Mouse (Mus musculus) heart, embryonic 15.5 days (tissue): Measurements from ENCODE around the gene Stk25. TPM values are rescaled to one million over a fixed set of nuclear protein-coding genes. Genes with fewer than 3 reads are reported as not detected.

ENCODE experiments used
- ATAC-seq: fragments of 200-750 bp; cut with Nextera tagmentation; replicated peaks from 2 replicates; pipeline ENCODE4 v1.8.0; 2017; ENCODE audit warnings: low read depth, moderate TSS enrichment; ENCODE audit not compliant: insufficient number of reproducible peaks, insufficient read depth, low FRiP score
- H3K27ac ChIP-seq: fragments of 300-500 bp; sonication (generic); 2 replicates; pipeline ENCODE4 v1.5.1; 2015; ENCODE audit warnings: mild to moderate bottlenecking, inconsistent platforms
- H3K27me3 ChIP-seq: fragments of 300-500 bp; sonication (generic); 2 replicates; pipeline ENCODE4 v1.6.1; 2015; ENCODE audit warnings: inconsistent platforms
- H3K36me3 ChIP-seq: fragments of 300-500 bp; sonication (generic); 2 replicates; pipeline ENCODE4 v1.6.1; 2015; ENCODE audit warnings: mild to moderate bottlenecking, inconsistent platforms
- H3K4me1 ChIP-seq: fragments of 300-500 bp; sonication (generic); replicated peaks from 2 replicates; pipeline ENCODE4 v1.6.1; 2015; ENCODE audit warnings: inconsistent platforms
- H3K4me2 ChIP-seq: fragments of 300-500 bp; sonication (generic); 2 replicates; pipeline ENCODE4 v1.6.1; 2015; ENCODE audit warnings: inconsistent platforms, mild to moderate bottlenecking, moderate library complexity
- H3K4me3 ChIP-seq: fragments of 300-500 bp; sonication (generic); 2 replicates; pipeline ENCODE4 v1.5.1; 2015; ENCODE audit warnings: mild to moderate bottlenecking, inconsistent platforms
- H3K9ac ChIP-seq: fragments of 300-500 bp; sonication (generic); 2 replicates; pipeline ENCODE4 v1.6.1; 2015; ENCODE audit warnings: mild to moderate bottlenecking, inconsistent platforms
- H3K9me3 ChIP-seq: fragments of 300-500 bp; sonication (generic); replicated peaks from 2 replicates; pipeline ENCODE4 v1.6.1; 2016; ENCODE audit warnings: inconsistent platforms
- WGBS: fragments of 180-500 bp; shearing (Covaris S2); methylation state at CpG from one replicate; pipeline ENCODE4 v1.1.7; 2015; ENCODE audit warnings: mixed read lengths; 5-methylcytosine and 5-hydroxymethylcytosine counted together
- polyA plus RNA-seq: library from polyadenylated mRNA; unstranded; fragments of >200 nt; fragmentation: Nextera tagmentation; extraction: Ambion mirVana; gene quantifications from 2 replicates; pipeline ENCODE4 v1.2.1, GENCODE M21; 2015

The Stk25 gene
- polyA plus RNA-seq, 1 experiment from 2014 or later, result 124 TPM

DNA sequence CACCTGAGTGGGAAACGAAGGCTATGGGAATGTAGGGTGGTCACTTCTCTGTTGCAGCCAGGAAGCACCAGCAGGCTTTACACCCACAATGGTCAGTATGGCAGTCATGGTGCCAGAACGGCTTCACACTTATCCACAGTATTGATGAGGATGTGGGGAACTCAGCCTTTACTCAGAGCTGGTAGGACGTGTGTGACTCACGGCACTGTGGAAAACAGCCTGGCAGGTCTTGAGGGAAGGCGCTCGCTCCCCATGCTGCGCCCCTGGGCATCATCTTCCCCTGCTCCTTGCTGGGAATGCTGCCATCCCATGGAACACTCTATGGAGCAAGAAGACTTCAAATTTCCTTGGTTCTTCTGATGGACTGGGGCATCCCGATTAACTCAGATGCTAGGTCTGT is 32.6 kb upstream of the Stk25 start:
- H3K36me3 ChIP-seq, result no peaks in the 10 kb centered on the region; the same call in 1 of the 2 replicates
- 91% methylated on average over 8 of the region's 8 CpGs for WGBS
- no peak overlapping the region for H3K27ac ChIP-seq
- H3K9me3 ChIP-seq, result no peaks in the 10 kb centered on the region
- no peaks in the 10 kb centered on the region for H3K27me3 ChIP-seq
- H3K4me3 ChIP-seq, result no peak overlapping the region
- H3K9ac ChIP-seq, result no peak overlapping the region
- peaks cover 39% of the 10 kb centered on the region for H3K4me1 ChIP-seq
- no peak for ATAC-seq
- no peak overlapping the region for H3K4me2 ChIP-seq

DNA sequence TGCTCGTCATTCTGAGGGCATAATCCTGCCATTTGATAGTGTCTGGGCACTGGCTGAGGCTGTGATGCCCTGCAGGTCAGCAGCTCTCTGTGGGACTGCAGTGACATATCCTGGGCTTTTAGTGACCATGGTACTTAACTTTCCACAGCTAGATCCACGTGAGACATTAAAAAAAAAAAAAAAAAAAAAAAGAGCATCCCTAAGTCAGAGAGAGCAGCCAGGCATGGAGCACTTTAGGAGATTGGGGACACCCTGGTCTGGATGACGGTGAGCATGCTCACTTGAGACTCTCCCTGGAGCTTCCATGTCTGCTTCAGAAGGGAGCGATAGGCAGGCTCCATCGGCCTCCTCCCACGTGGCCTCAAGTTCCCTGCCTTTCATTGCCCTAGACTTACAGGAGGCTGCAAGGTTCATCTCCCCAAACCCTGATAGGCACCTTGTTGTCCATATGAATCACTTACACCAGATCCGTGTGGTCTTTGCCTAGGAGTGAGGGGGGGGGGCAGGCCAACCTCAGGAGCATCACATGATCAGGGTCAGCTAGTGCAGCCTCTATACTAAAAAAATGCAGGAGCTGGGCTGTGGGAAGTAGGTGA is 31.5 kb upstream of the Stk25 start:
- no peak overlapping the region for H3K4me2 ChIP-seq
- H3K27me3 ChIP-seq, result no peaks in the 10 kb centered on the region
- H3K9ac ChIP-seq, result no peak overlapping the region
- H3K27ac ChIP-seq, result no peak overlapping the region
- no peak for ATAC-seq
- WGBS, result 77% methylated on average over 7 of the region's 7 CpGs
- no peaks in the 10 kb centered on the region; the same call in 1 of the 2 replicates for H3K36me3 ChIP-seq
- no peaks in the 10 kb centered on the region for H3K9me3 ChIP-seq
- peaks cover 38% of the 10 kb centered on the region for H3K4me1 ChIP-seq
- H3K4me3 ChIP-seq, result no peak overlapping the region

DNA sequence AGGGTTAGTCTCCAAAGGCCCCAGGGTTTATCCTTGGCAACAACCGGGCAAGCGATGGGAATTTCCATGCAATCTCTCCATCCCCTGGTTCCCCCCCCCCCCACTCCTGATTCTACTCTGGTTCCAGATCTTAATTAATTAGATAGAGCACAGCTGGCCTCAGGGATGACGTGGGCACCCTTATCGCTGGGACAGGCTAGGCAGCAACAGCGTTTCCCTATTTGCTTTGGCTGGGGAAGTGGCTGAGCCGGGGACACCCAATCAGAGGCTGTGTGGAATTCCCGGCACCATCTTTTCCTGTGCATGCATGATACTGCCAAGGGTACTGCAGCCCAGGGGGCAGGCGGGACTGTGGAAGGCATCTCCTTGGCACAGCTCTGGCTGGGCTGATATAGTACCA is 29.7 kb upstream of the Stk25 start:
- Histone ChIP-seq H3K4me1 (peaks cover 34% of the 10 kb centered on the region), H3K9me3 (no peaks in the 10 kb centered on the region), H3K36me3 (no peaks in the 10 kb centered on the region; the same call in 1 of the 2 replicates), H3K27ac (no peak overlapping the region), H3K9ac (no peak overlapping the region), H3K27me3 (no peaks in the 10 kb centered on the region), H3K4me3 (no peak overlapping the region), H3K4me2 (peak overlapping the region; percentile 95; the same call in 1 of the 2 replicates)
- ATAC-seq, result peak; percentile 67
- WGBS, result 62% methylated on average over 8 of the region's 8 CpGs

DNA sequence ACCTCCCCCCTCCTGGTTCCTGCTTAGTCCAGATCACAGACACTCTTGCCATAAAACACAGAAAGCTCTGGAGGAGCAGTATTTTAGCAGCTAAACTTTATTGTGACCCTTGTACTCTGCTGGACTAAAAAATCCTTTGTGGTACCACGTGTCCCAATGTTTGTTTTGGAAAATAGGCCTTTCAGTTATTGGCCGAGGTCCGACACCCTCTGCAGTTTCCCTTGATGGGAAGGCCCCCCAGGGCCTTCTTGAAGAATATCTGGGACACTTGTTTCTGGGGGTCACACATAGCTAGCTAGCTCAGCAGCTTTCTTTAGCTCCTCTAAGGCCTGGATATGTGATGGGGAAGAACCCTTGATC is 28.5 kb upstream of the Stk25 start:
- peak overlapping the region; percentile 95 for H3K4me2 ChIP-seq
- peak overlapping the region; percentile 66 for H3K9ac ChIP-seq
- no peaks in the 10 kb centered on the region; the same call in 1 of the 2 replicates for H3K36me3 ChIP-seq
- H3K4me1 ChIP-seq, result peaks cover 34% of the 10 kb centered on the region
- no peak for ATAC-seq
- peak overlapping the region; percentile 74 for H3K27ac ChIP-seq
- peak overlapping the region; percentile 77 for H3K4me3 ChIP-seq
- no peaks in the 10 kb centered on the region for H3K27me3 ChIP-seq
- no peaks in the 10 kb centered on the region for H3K9me3 ChIP-seq
- WGBS, result 57% methylated on average over 3 of the region's 3 CpGs

DNA sequence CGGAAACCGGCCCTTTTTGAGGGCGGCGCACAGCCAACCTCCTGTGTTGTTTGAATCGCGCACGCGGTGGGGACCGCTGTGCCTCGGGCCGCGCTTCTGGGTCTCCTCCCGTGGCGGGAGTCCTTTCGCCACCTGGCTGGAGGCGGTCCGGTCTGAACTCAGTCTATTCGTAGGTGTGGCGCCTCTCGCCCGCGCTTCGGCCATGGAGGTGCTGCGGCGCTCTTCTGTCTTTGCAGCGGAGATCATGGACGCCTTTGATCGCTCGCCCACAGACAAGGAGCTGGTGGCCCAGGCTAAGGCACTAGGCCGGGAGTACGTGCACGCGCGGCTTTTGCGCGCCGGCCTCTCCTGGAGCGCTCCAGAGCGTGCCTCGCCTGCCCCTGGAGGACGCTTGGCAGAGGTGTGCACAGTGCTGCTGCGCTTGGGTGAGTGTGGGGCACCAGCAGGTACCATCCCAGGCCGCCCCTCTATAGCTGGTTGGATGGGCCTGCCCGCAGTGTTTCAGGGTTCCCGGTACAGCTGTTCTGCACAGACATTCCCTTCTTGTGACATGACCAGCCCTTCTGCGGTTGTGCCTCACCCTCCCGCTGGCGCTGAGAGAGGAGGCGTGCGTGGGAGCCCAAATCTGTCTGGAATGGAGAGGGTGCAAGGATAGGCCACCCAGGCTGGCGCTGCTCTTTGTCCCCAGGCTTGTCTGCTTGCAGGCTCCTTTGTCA is 27.9 kb upstream of the Stk25 start:
- H3K36me3 ChIP-seq, result no peaks in the 10 kb centered on the region; the same call in 1 of the 2 replicates

DNA sequence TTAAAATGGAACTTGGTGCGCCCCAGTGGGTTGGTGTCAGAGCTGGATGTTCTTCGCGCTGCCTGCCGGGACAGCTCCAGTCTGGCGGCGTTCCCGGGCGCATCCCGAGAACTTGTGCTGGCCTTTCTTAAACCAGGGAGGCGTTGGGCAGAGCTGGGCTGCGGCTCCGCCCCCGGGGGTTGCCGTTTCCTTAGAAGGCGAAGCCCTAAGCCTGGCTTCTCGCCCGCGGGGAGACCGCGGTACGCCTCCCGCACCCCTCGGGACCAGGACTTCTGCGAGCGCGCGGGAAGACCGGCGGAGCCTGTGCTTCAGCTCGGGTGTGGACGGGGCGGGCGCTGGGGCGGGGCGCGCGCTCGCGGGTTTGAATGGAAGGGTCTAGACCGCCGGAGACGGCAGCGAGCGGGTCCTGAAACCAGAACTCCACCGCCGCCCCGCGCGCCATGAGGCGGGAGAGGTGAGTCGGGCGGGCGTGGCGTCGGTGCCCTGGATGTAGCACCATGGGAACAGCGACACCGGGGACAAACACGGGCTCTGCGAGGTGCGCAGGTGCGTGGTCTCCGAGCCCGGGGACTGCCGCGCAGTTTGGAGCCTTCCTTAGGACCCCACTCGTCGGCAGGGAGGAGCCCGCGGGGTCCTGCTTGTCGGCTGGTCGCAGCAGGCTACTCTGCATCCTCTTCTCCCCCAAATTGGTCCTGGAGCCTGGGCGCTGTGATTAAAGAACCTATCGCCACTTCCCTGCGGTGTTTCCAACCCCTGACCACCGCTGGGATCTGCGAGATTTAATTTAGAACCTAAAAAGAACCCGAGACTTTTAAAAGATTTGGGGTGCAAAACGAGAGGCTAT is 27.2 kb upstream of the Stk25 start, which contains the start of gene Bok:
Gene Bok (plus strand): TSS at position 260 of the 844 bp plus-strand sequence.
- Histone ChIP-seq H3K4me1 (peaks cover 34% of the 10 kb centered on the region), H3K27me3 (no peaks in the 10 kb centered on the region), H3K9ac (peak within 1 kb of the TSS; percentile 66), H3K4me2 (peak within 1 kb of the TSS; percentile 95), H3K36me3 (no peaks in the 10 kb centered on the region; the same call in 1 of the 2 replicates), H3K27ac (peak within 1 kb of the TSS; percentile 74), H3K9me3 (no peaks in the 10 kb centered on the region), H3K4me3 (peak within 1 kb of the TSS; percentile 77)
- ATAC-seq, result peak; percentile 63
- WGBS, result under 1% methylated on average over 71 of the region's 78 CpGs

More for the DNA sequence above, 27.9 kb upstream of the Stk25 start:
- 5% methylated on average over 51 of the region's 51 CpGs for WGBS
- H3K9ac ChIP-seq, result peak overlapping the region; percentile 66
- peaks cover 34% of the 10 kb centered on the region for H3K4me1 ChIP-seq
- peak; percentile 69 for ATAC-seq
- no peaks in the 10 kb centered on the region for H3K27me3 ChIP-seq
- peak overlapping the region; percentile 95 for H3K4me2 ChIP-seq
- peak overlapping the region; percentile 74 for H3K27ac ChIP-seq
- H3K4me3 ChIP-seq, result peak overlapping the region; percentile 77
- H3K9me3 ChIP-seq, result no peaks in the 10 kb centered on the region

DNA sequence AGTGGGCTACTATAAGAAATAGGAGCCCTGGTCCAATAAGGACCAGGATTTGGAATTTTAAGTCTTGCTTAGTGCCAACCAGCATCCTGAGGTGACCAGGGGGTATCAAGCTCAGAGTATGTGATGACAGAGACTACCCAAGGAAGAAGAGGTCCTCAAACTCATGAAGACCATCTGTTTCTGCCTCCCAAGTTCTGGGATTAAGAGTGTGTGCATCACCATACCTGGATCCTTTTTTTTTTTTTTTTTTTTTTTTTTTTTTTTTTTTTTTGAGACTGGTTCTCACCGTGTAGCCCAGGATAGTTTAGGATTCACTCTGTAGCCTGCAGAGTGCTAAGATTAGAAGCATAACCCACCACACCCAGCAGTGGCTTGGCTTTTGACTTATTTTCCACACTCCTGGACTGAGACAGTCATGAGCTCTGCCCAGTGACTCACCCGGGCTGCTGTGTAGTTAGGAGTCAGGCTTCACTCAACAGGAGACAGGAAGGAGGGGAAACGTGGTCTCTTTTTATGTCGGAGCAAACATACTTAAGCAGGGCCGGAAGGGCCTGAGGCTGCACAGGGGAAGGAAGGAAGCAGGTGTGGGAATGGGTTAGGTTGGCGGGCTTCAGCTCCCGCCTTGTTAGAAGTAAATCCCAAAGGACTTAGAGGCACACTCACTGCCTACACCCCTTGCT is 21.6 kb upstream of the Stk25 start:
- H3K4me2 ChIP-seq, result no peak overlapping the region
- H3K27ac ChIP-seq, result peak overlapping the region; percentile 31
- WGBS, result 45% methylated on average over 7 of the region's 7 CpGs
- H3K4me1 ChIP-seq, result 0 out of 2 replicates have a peak, but pooled peaks cover 11% of the 10 kb centered on the region
- H3K4me3 ChIP-seq, result no peak overlapping the region
- H3K36me3 ChIP-seq, result no peaks in the 10 kb centered on the region
- H3K9me3 ChIP-seq, result no peaks in the 10 kb centered on the region
- peak; percentile 77 for ATAC-seq
- no peaks in the 10 kb centered on the region for H3K27me3 ChIP-seq
- H3K9ac ChIP-seq, result no peak overlapping the region

DNA sequence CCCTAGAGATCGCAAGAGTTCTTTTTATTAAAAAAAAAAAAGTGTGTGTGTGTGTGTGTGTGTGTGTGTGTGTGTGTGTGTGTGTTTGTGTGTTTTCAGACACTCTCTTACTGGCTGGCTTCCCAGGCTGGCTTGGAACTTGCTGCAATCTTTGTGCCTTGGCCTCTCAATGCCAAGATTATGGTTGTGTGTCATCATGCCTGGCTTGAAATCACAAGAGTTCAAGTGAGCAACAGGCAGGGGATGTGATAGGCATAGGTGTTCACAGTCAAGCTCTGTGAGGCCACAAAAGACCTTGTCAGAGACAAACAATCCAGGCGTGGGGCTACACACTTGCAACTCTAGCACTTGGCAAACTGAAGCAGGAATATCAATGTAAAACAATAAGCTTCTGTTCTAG is 19.9 kb upstream of the Stk25 start:
- H3K27me3 ChIP-seq, result no peaks in the 10 kb centered on the region
- no peak overlapping the region for H3K9ac ChIP-seq
- H3K36me3 ChIP-seq, result no peaks in the 10 kb centered on the region
- peak overlapping the region; percentile 15; the same call in 1 of the 2 replicates for H3K27ac ChIP-seq
- no peaks in the 10 kb centered on the region for H3K9me3 ChIP-seq
- H3K4me2 ChIP-seq, result no peak overlapping the region
- 0 out of 2 replicates have a peak, but pooled peaks have one; percentile 40 for ATAC-seq
- WGBS, result 41% methylated on average over 2 of the region's 2 CpGs
- 0 out of 2 replicates have a peak, but pooled peaks cover 11% of the 10 kb centered on the region for H3K4me1 ChIP-seq
- H3K4me3 ChIP-seq, result no peak overlapping the region

DNA sequence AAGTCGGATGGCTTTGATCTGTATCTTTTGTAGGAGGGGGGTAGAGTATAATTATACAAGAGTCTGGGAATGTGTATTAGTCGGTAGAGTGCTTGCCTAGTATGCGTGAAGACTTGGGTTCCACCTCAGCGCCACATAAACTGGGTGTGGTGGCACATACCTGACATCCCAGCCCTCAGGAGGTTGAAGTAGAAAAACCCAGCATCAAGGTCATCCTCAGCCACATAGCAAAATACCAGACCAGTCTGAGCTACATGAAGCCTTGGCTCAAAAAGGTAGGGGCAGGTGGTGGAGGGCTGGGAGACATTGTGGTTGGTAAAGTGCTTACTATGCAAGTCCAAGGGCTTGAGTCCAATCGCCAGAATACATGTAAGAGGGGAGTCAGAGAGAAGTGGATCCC is 14.2 kb upstream of the Stk25 start:
- no peak overlapping the region for H3K4me2 ChIP-seq
- no peak for ATAC-seq
- H3K4me1 ChIP-seq, result peaks cover 19% of the 10 kb centered on the region
- H3K27me3 ChIP-seq, result no peaks in the 10 kb centered on the region
- no peak overlapping the region for H3K27ac ChIP-seq
- 85% methylated on average over 5 of the region's 5 CpGs for WGBS
- H3K36me3 ChIP-seq, result no peaks in the 10 kb centered on the region
- H3K9me3 ChIP-seq, result no peaks in the 10 kb centered on the region
- H3K4me3 ChIP-seq, result no peak overlapping the region
- H3K9ac ChIP-seq, result no peak overlapping the region

DNA sequence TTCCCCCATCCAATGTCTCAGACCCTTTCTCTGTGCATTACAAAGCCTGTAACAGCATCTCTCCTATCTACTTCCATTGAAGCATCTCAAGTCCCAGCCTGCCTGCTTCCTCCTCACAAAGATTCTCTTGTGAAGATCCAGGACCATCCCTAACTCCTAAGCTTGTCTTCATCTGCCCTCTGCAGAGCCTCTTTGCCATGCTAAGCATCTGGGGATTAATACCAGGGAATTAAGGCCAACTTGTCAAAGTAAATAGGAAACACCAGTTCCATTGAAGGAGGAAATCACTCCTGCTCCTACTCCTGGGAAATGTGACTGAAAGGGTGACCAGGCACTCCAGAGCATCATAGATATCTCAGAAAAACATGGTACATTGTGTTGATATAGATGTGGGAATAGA is 11.5 kb upstream of the Stk25 start:
- no peak overlapping the region for H3K9ac ChIP-seq
- H3K4me1 ChIP-seq, result peaks cover 22% of the 10 kb centered on the region
- ATAC-seq, result no peak
- no peaks in the 10 kb centered on the region for H3K27me3 ChIP-seq
- no peak overlapping the region for H3K27ac ChIP-seq
- no peak overlapping the region for H3K4me3 ChIP-seq
- H3K4me2 ChIP-seq, result no peak overlapping the region
- no peaks in the 10 kb centered on the region for H3K9me3 ChIP-seq
- no peaks in the 10 kb centered on the region for H3K36me3 ChIP-seq
